Mouse (Mus musculus) gastrocnemius, adult 2 months (tissue): ENCODE measurements at regions not wholly inside any gene's neighbourhood (a gene's known extent, or its start where the extent isn't known, plus 50 kb on each side); places are given as distances from the start of the nearest gene placed in this dataset.

Source experiments
- DNase-seq: peaks from one replicate; pipeline ENCODE4 v3.0.0; 2022
- H3K27ac ChIP-seq: fragments of 200-600 bp; 2 replicates; pipeline ENCODE4 v1.8.1; 2022; ENCODE audit warnings: mild to moderate bottlenecking
- H3K4me3 ChIP-seq: fragments of 200-600 bp; 2 replicates; pipeline ENCODE4 v1.8.1; 2022; ENCODE audit warnings: mild to moderate bottlenecking, moderate library complexity
- CTCF ChIP-seq: fragments of 200-600 bp; IDR thresholded peaks from 2 replicates; pipeline ENCODE4 v1.8.1; 2022; ENCODE audit warnings: antibody characterized with exemption, mild to moderate bottlenecking, moderate library complexity
- intact Hi-C: fragments of 180-260 bp; cut with DNase I; formaldehyde crosslinking; loops from one replicate; pipeline ENCODE4 v1.15.1; 2025

- DNase-seq: no peak
- Histone ChIP-seq H3K4me3 (no peak overlapping the region), H3K27ac (no peak overlapping the region)
- intact Hi-C loops: no loop called here
- no peak for TF ChIP-seq CTCF
These were observed 99.4 kb upstream of the Vps8 start for GRCm38 (mm10) chr16:21323446-21324034.

- DNase-seq: no peak
- no peak for TF ChIP-seq CTCF
- no peak overlapping the region for H3K27ac ChIP-seq
- intact Hi-C loops: no loop called here
- H3K4me3 ChIP-seq: no peak overlapping the region
These were observed 94.9 kb upstream of the Vps8 start for GRCm38 (mm10) chr16:21327969-21328368.

GRCm38 (mm10) chr16:21329199-21329598 is 93.7 kb upstream of the Vps8 start:
- no peak for DNase-seq
- Histone ChIP-seq H3K4me3 (no peak overlapping the region), H3K27ac (no peak overlapping the region)
- intact Hi-C loops: no loop called here
- TF ChIP-seq CTCF: no peak

- TF ChIP-seq CTCF: no peak
- intact Hi-C loops: loop anchor here (5.0 kb wide), 1 partner anchor 124 kb away; no protein-coding TSS in a partner anchor
These were observed 91.7 kb upstream of the Vps8 start for GRCm38 (mm10) chr16:21331229-21331628.

GRCm38 (mm10) chr16:21332411-21332810 is 90.5 kb upstream of the Vps8 start:
- no peak for TF ChIP-seq CTCF
- intact Hi-C loops: loop anchor here (2.0 to 5.0 kb wide), 2 partner anchors 84 to 125 kb away; no protein-coding TSS in a partner anchor
- Histone ChIP-seq H3K27ac (peak overlapping the region; percentile 94), H3K4me3 (peak overlapping the region; percentile 91)
- DNase-seq: no peak

More at GRCm38 (mm10) chr16:21331229-21331628, 91.7 kb upstream of the Vps8 start:
- no peak overlapping the region for H3K4me3 ChIP-seq
- DNase-seq: no peak
- H3K27ac ChIP-seq: no peak overlapping the region

- no peak for DNase-seq
- Histone ChIP-seq H3K4me3 (peak overlapping the region; percentile 91), H3K27ac (peak overlapping the region; percentile 94)
- TF ChIP-seq CTCF: no peak
- intact Hi-C loops: loop anchor here (2.0 to 5.0 kb wide), 2 partner anchors 84 to 126 kb away; no protein-coding TSS in a partner anchor
These were observed 90.1 kb upstream of the Vps8 start for GRCm38 (mm10) chr16:21332862-21333222.

GRCm38 (mm10) chr16:21333223-21333951 is 89.5 kb upstream of the Vps8 start:
- peak overlapping the region; percentile 94 for H3K27ac ChIP-seq
- TF ChIP-seq CTCF: peak; percentile 6; the same call in 1 of the 2 replicates
- intact Hi-C loops: loop anchor here (2.0 to 5.0 kb wide), 2 partner anchors 85 to 126 kb away; no protein-coding TSS in a partner anchor
- peak overlapping the region; percentile 91 for H3K4me3 ChIP-seq
- peak; percentile 95 for DNase-seq

- intact Hi-C loops: no loop called here
- no peak for TF ChIP-seq CTCF
- Histone ChIP-seq H3K27ac (peak overlapping the region; percentile 79), H3K4me3 (peak overlapping the region; percentile 51)
- no peak for DNase-seq
These were observed 83.9 kb upstream of the Vps8 start for GRCm38 (mm10) chr16:21339061-21339459.

- no peak for TF ChIP-seq CTCF
- Histone ChIP-seq H3K27ac (peak overlapping the region; percentile 79), H3K4me3 (peak overlapping the region; percentile 51)
- intact Hi-C loops: no loop called here
- peak; percentile 63 for DNase-seq
These were observed 83.3 kb upstream of the Vps8 start for GRCm38 (mm10) chr16:21339460-21340081.

GRCm38 (mm10) chr16:21340136-21340535 is 82.8 kb upstream of the Vps8 start:
- no peak for DNase-seq
- intact Hi-C loops: no loop called here
- no peak overlapping the region for H3K4me3 ChIP-seq
- no peak overlapping the region; the same call in 1 of the 2 replicates for H3K27ac ChIP-seq
- no peak for TF ChIP-seq CTCF

GRCm38 (mm10) chr16:21349869-21350268 is 73.0 kb upstream of the Vps8 start:
- intact Hi-C loops: no loop called here
- Histone ChIP-seq H3K4me3 (no peak overlapping the region), H3K27ac (no peak overlapping the region)
- no peak for DNase-seq
- TF ChIP-seq CTCF: peak; percentile 33

- no peak for TF ChIP-seq CTCF
- Histone ChIP-seq H3K27ac (no peak overlapping the region), H3K4me3 (no peak overlapping the region)
- no peak for DNase-seq
- intact Hi-C loops: no loop called here
These were observed 71.6 kb upstream of the Vps8 start for GRCm38 (mm10) chr16:21351289-21351688.

- Histone ChIP-seq H3K27ac (no peak overlapping the region), H3K4me3 (no peak overlapping the region)
- intact Hi-C loops: no loop called here
These were observed 69.8 kb upstream of the Vps8 start for GRCm38 (mm10) chr16:21353111-21353510.

More at GRCm38 (mm10) chr16:21353111-21353510, 69.8 kb upstream of the Vps8 start:
- no peak for TF ChIP-seq CTCF
- DNase-seq: no peak
